Mouse (Mus musculus) forebrain, embryonic 11.5 days (tissue): ENCODE measurements around the gene Parp6. TPM values are rescaled to one million over a fixed set of nuclear protein-coding genes. Genes with fewer than 3 reads are reported as not detected.

ENCODE experiments used
- ATAC-seq: fragments of 200-750 bp; cut with Nextera tagmentation; replicated peaks from 2 replicates; pipeline ENCODE4 v1.8.0; 2017; ENCODE audit warnings: moderate TSS enrichment; ENCODE audit not compliant: low FRiP score
- DNase-seq: peaks from one replicate; pipeline ENCODE4 v3.0.0-alpha.2; 2017; ENCODE audit warnings: low spot score
- H3K27ac ChIP-seq: fragments of 300-500 bp; sonication (generic); 2 replicates; pipeline ENCODE4 v1.5.1; 2014; ENCODE audit warnings: low read depth, low read length
- H3K27me3 ChIP-seq: fragments of 300-500 bp; sonication (generic); 2 replicates; pipeline ENCODE4 v1.6.1; 2014; ENCODE audit warnings: mild to moderate bottlenecking, low read length, mixed read lengths; ENCODE audit not compliant: control insufficient read depth, insufficient read depth
- H3K36me3 ChIP-seq: fragments of 300-500 bp; sonication (generic); 2 replicates; pipeline ENCODE4 v1.6.1; 2014; ENCODE audit warnings: mild to moderate bottlenecking, low read length, moderate library complexity, mixed read lengths; ENCODE audit not compliant: control insufficient read depth, insufficient read depth
- H3K4me1 ChIP-seq: fragments of 300-500 bp; sonication (generic); replicated peaks from 2 replicates; pipeline ENCODE4 v1.6.1; 2014; ENCODE audit warnings: low read length, mixed read lengths; ENCODE audit not compliant: control insufficient read depth, insufficient read depth
- H3K4me2 ChIP-seq: fragments of 300-500 bp; sonication (generic); 2 replicates; pipeline ENCODE4 v1.6.1; 2014; ENCODE audit warnings: low read depth, mild to moderate bottlenecking, low read length, moderate library complexity, mixed read lengths; ENCODE audit not compliant: severe bottlenecking
- H3K4me3 ChIP-seq: fragments of 300-500 bp; sonication (generic); 2 replicates; pipeline ENCODE4 v1.5.1; 2014; ENCODE audit warnings: low read depth, low read length
- H3K9ac ChIP-seq: fragments of 300-500 bp; sonication (generic); 2 replicates; pipeline ENCODE4 v1.6.1; 2014; ENCODE audit warnings: low read length
- H3K9me3 ChIP-seq: fragments of 300-500 bp; sonication (generic); 2 replicates; pipeline ENCODE4 v1.6.1; 2016; ENCODE audit warnings: low read length, mixed read lengths; ENCODE audit not compliant: control insufficient read depth
- WGBS: fragments of 180-500 bp; shearing (Covaris S2); extraction: QIAGEN DNeasy Blood & Tissue Kit; methylation state at CpG from one replicate; pipeline ENCODE4 v1.1.7; 2014; 5-methylcytosine and 5-hydroxymethylcytosine counted together
- polyA plus RNA-seq: library from polyadenylated mRNA; unstranded; fragments of >200 nt; fragmentation: Nextera tagmentation; extraction: Ambion mirVana; gene quantifications from 2 replicates; pipeline ENCODE4 v1.2.1, GENCODE M21; 2014

The Parp6 gene
- polyA plus RNA-seq, 1 experiment from 2014 or later, result 77.3 TPM

DNA sequence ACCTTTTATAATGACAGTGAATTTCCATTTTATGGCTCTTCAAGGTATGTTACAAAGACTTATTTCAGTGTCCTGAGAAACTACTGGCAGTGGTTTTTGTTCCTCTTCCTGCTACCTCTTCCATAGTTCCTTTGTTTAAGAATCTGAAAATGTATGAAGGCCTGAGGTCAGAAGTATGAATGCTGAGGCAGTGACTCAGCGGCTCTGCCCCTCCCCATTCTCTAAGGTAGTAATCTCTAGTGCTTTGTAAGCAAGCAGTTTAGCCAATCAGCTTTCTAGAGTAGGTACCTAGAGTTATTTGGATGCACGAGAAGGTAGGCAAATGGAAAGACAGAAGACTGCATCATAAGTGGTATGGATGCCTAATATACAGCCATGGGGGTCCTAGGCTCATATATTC, 24.2 kb downstream of the Parp6 start:
- WGBS, result 92% methylated on average over 2 of the region's 2 CpGs
- no peaks in the 10 kb centered on the region for H3K27me3 ChIP-seq
- H3K4me1 ChIP-seq, result no peaks in the 10 kb centered on the region
- H3K4me3 ChIP-seq, result no peak overlapping the region
- DNase-seq (no peak), ATAC-seq (no peak)
- H3K4me2 ChIP-seq, result no peak overlapping the region
- no peaks in the 10 kb centered on the region; the same call in 1 of the 2 replicates for H3K36me3 ChIP-seq
- no peak overlapping the region for H3K9ac ChIP-seq
- H3K27ac ChIP-seq, result no peak overlapping the region
- no peaks in the 10 kb centered on the region for H3K9me3 ChIP-seq

DNA sequence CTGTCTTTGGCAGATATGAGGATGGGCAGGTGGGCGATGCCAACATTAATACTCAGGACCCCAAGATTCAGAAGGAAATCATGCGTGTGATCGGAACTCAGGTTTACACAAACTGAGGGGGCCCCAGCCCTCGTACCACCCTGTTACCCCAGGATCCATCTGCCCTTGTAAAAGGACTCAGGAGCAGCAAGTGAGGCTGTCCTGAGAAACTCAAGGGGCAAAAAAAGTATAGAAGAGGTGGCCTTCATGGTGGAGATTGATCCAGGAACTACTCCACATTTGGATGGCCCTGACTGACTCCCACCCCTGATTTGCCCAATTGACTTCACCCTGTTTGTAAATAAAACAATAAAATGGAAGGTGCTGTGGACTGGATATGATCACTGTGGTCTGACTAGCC, 32.8 kb downstream of the Parp6 start:
- Histone ChIP-seq H3K4me1 (no peaks in the 10 kb centered on the region), H3K36me3 (peaks cover 6% of the 10 kb centered on the region; the same call in 1 of the 2 replicates), H3K27ac (no peak overlapping the region), H3K9me3 (no peaks in the 10 kb centered on the region), H3K4me3 (no peak overlapping the region), H3K9ac (no peak overlapping the region), H3K27me3 (no peaks in the 10 kb centered on the region), H3K4me2 (no peak overlapping the region)
- ATAC-seq, result no peak
- no peak for DNase-seq
- 97% methylated on average over 4 of the region's 4 CpGs for WGBS

DNA sequence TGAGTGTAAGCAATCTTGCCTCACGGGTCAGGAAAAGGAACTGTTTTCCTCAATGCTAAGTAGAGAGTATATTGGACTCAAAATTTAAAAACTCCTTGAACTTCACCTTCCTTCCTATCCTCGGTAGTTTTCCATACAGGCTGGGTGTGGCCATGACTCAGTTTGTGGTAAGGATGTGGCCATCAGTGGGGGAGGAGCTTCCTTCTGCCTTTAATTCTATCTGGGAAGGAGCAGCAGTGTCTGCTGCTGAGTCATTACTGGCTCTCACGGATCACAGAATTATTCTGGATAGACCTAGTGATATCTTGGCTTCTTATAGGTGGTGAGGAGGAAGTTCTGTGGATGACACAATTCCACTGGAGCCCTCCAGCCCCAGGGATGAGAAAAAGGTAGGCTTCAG, 36.3 kb downstream of the Parp6 start:
- DNase-seq, result no peak
- no peaks in the 10 kb centered on the region for H3K9me3 ChIP-seq
- no peak overlapping the region for H3K4me2 ChIP-seq
- 43% methylated on average over 3 of the region's 3 CpGs for WGBS
- H3K4me3 ChIP-seq, result no peak overlapping the region
- no peak overlapping the region for H3K9ac ChIP-seq
- no peak overlapping the region for H3K27ac ChIP-seq
- H3K36me3 ChIP-seq, result peaks cover 6% of the 10 kb centered on the region; the same call in 1 of the 2 replicates
- ATAC-seq, result no peak
- H3K27me3 ChIP-seq, result no peaks in the 10 kb centered on the region
- H3K4me1 ChIP-seq, result 0 out of 2 replicates have a peak, but pooled peaks cover 1% of the 10 kb centered on the region

DNA sequence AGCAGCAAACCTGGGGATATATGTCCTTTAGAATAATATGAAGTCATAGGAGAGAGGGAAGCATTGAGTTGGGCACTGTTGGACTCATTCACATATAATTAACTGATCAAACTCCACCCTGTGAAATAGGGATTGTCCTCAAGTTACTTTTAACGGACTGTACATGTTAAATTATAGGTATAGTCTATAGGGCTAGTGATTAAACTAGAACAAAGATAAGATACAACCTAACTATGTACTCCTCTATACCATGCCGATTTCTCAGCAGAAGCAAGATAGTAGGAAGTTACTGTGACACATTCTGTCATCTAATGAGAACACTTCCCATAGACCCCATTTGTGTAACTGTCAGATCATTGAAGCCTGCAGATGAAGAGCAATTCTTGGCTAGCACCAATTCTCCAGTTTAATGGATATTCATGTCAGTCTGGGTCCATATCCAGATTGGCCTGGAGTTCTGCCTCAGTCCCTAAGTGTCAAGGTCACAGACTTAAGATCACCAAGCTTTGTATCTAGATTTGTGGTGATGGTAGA, 37.4 kb downstream of the Parp6 start:
- no peak overlapping the region for H3K4me2 ChIP-seq
- no peak for DNase-seq

DNA sequence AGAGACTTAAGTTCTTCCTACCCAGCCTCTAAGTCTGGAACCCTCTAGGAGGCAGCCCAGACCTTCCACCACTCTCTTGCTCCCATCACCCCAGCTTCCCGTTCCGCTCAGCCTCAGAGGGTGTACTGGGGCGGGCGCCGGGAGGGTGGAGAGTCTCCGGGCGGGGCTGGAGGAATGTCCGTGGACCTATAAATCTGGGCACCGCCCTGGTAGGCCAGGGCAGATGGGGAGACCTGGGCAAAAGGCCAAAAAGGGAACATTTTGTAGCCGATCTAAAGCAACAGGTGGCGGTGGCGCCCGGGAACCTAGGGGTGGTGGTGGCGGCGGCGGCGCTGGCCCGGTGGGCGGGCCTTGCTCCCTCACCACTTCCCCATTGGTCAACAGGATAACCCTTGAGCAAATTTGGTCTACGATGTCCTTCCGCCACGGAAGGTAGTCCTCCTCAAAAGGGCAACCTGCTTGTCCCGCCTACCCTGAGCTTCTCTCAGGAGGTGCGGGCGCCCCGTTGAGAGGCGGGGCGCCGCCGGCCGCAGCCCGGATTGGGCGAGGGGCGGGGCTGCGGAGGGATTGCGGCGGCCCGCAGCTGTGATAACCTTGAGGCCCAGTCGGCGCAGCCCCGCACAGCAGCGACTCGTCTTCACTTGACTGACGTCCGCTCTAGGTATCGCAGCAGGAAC, 39.0 kb downstream of the Parp6 start, which contains the start of gene Pkm:
Gene Pkm, plus strand, starts transcription at position 411 of the 677 bp plus-strand sequence.
- under 1% methylated on average over 46 of the region's 46 CpGs for WGBS
- DNase-seq (peak; percentile 97), ATAC-seq (peak; percentile 91)
- Histone ChIP-seq H3K27me3 (no peaks in the 10 kb centered on the region), H3K9ac (peak within 1 kb of the TSS; percentile 97), H3K27ac (peak within 1 kb of the TSS; percentile 98), H3K4me3 (peak within 1 kb of the TSS; percentile 84), H3K4me1 (peaks cover 11% of the 10 kb centered on the region; the same call in 1 of the 2 replicates), H3K4me2 (peak within 1 kb of the TSS; percentile 53), H3K9me3 (no peaks in the 10 kb centered on the region), H3K36me3 (no peaks in the 10 kb centered on the region)

More for the DNA sequence above, 37.4 kb downstream of the Parp6 start:
- no peak overlapping the region for H3K9ac ChIP-seq
- no peak overlapping the region for H3K4me3 ChIP-seq
- no peaks in the 10 kb centered on the region for H3K9me3 ChIP-seq
- no peak overlapping the region for H3K27ac ChIP-seq
- H3K27me3 ChIP-seq, result no peaks in the 10 kb centered on the region
- ATAC-seq, result no peak
- peaks cover 6% of the 10 kb centered on the region; the same call in 1 of the 2 replicates for H3K36me3 ChIP-seq
- H3K4me1 ChIP-seq, result 0 out of 2 replicates have a peak, but pooled peaks cover 3% of the 10 kb centered on the region
- 86% methylated on average over 2 of the region's 2 CpGs for WGBS

DNA sequence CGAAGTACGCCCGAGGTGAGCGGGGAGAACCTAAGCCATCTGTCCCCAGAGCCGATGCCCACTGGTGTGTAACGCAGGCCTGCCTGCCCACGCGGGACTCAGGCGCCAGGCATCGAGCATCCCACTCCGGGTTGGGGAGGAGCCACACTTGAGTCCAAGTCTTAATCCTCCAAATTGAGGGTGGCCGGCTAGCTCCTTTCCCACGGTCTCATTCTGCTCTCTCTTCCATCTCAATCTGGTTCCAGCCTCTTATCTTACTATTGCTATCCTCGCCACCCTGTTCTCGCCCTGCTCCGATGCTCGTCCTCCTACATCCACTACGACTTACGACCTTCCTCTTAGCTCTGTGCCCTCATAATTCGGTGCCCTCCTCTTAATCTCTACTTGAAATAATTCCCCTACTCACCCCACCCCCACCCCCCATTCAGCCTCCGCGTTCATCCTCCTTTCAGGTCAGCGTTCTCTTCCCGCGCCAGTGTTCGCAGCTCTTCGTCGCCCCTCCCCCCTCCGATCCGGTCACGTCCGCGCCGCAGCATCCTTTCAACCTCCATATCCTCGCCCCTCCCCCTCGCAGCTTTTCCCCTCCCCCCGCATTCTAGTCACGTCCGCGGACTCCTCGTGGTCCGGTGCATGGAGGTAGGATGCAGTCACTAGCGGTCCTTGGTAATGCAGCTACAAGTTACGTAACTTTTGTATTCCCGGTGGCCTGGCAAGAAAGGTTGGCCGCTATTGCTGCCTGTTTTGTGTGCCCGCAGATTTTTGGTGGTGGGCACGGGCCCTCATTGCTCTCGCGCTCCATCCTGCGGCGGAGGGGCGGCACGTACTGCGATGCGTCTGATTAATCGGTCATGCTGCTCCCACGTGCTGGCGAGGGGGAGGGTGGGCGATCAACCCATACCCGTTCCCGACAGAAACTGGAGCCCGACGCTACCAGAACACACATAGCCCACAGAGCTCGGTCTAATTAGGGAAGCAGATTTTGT, 39.8 kb downstream of the Parp6 start:
- Histone ChIP-seq H3K4me1 (peaks cover 18% of the 10 kb centered on the region; the same call in 1 of the 2 replicates), H3K9me3 (no peaks in the 10 kb centered on the region), H3K27me3 (no peaks in the 10 kb centered on the region), H3K4me2 (peak overlapping the region; percentile 53), H3K4me3 (peak overlapping the region; percentile 84), H3K27ac (peak overlapping the region; percentile 98), H3K36me3 (no peaks in the 10 kb centered on the region; the same call in 1 of the 2 replicates), H3K9ac (peak overlapping the region; percentile 97)
- DNase-seq (peak; percentile 98), ATAC-seq (peak; percentile 66)
- WGBS, result under 1% methylated on average over 65 of the region's 65 CpGs

DNA sequence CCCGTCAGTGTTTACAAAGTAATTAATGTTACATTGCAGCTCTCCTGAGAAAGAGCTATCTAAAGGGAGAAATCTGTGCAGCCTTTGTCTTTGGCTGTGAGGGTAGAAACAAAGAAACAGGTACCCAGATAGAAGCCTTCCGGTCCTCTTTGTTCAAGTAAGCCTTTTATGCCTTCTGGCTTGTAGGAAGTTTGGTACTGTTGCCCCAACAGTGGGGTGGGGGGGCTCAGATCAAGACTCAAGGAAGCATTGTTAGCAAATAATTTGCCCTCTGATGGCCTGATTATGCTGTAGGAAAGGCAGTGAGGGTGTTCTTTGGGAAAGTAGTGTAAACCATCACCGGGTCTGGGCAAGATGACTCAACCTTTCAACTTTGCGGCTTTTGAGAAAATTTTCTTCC, 41.1 kb downstream of the Parp6 start:
- peak overlapping the region; percentile 53 for H3K4me2 ChIP-seq
- 2% methylated on average over 4 of the region's 4 CpGs for WGBS
- H3K9me3 ChIP-seq, result no peaks in the 10 kb centered on the region
- H3K4me3 ChIP-seq, result peak overlapping the region; percentile 84
- H3K27ac ChIP-seq, result peak overlapping the region; percentile 98; the same call in 1 of the 2 replicates
- H3K36me3 ChIP-seq, result peaks cover 2% of the 10 kb centered on the region
- H3K27me3 ChIP-seq, result no peaks in the 10 kb centered on the region
- H3K4me1 ChIP-seq, result peaks cover 20% of the 10 kb centered on the region; the same call in 1 of the 2 replicates
- ATAC-seq, result no peak
- no peak for DNase-seq
- peak overlapping the region; percentile 97 for H3K9ac ChIP-seq
